Mouse (Mus musculus): ENCODE measurements at regions not wholly inside any gene's neighbourhood (a gene's known extent, or its start where the extent isn't known, plus 50 kb on each side); places are given as distances from the start of the nearest gene placed in this dataset.

GRCm38 (mm10) chr11:57416011-57416410, 102.4 kb downstream of the Fam114a2 start:
- TF ChIP-seq MAZ (IDR thresholded peaks at IDR 0.05; ENCODE audit: low read depth, low read length) (no peak), CHD1 (IDR thresholded peaks at IDR 0.05; ENCODE audit: low read depth, low read length) (no peak), RCOR1 (IDR thresholded peaks at IDR 0.05; ENCODE audit: low read depth, low read length) (no peak)
